Mouse (Mus musculus) heart, adult 2 months (tissue): ENCODE results near the gene Myo18a. TPM values are rescaled to one million over a fixed set of nuclear protein-coding genes. Genes with fewer than 3 reads are reported as not detected.
A peak's percentile ranks its signal among the peaks of the same experiment; 100 is the strongest.

Source experiments
- DNase-seq, 2 experiments: peaks; one replicate each; pipeline ENCODE4 v3.0.0; 2021
- H3K27ac ChIP-seq: fragments of 200-600 bp; 2 replicates; pipeline ENCODE4 v1.8.1; 2022
- H3K27me3 ChIP-seq: fragments of 200-500 bp; 2 replicates; pipeline ENCODE4 v1.6.1; 2012; ENCODE audit warnings: mild to moderate bottlenecking, low read length, inconsistent platforms, mixed read lengths; ENCODE audit not compliant: control insufficient read depth, insufficient read depth
- H3K36me3 ChIP-seq: fragments of 200-500 bp; 2 replicates; pipeline ENCODE4 v1.6.1; 2012; ENCODE audit warnings: low read length, inconsistent platforms; ENCODE audit not compliant: control insufficient read depth, insufficient read depth
- H3K4me1 ChIP-seq: fragments of 200-500 bp; 2 replicates; pipeline ENCODE4 v1.6.1; 2011; ENCODE audit warnings: low read length; ENCODE audit not compliant: control insufficient read depth, insufficient read depth
- H3K4me3 ChIP-seq: fragments of 200-600 bp; 2 replicates; pipeline ENCODE4 v1.8.1; 2022
- H3K79me2 ChIP-seq: fragments of 200-500 bp; replicated peaks from 2 replicates; pipeline ENCODE4 v1.6.1; 2012; ENCODE audit warnings: mild to moderate bottlenecking, inconsistent platforms, low read length, moderate library complexity, mixed read lengths; ENCODE audit not compliant: control insufficient read depth, insufficient read depth
- H3K9ac ChIP-seq: fragments of 200-500 bp; 2 replicates; pipeline ENCODE4 v1.6.1; 2012; ENCODE audit warnings: low read depth, mild to moderate bottlenecking, control low read depth, inconsistent platforms, low read length, mixed read lengths
- CTCF ChIP-seq: fragments of 200-600 bp; IDR thresholded peaks from 2 replicates; pipeline ENCODE4 v1.8.1; 2022; ENCODE audit warnings: antibody characterized with exemption, mild to moderate bottlenecking, moderate library complexity
- EP300 ChIP-seq: fragments of 200-500 bp; IDR thresholded peaks from 2 replicates; pipeline ENCODE4 v1.6.1; 2011; ENCODE audit warnings: low read depth, low read length, control low read depth; ENCODE audit not compliant: insufficient read depth
- POLR2A ChIP-seq: fragments of 200-500 bp; IDR thresholded peaks from 2 replicates; pipeline ENCODE4 v1.6.1; 2011; ENCODE audit warnings: mild to moderate bottlenecking, low read depth, low read length, control low read depth; ENCODE audit not compliant: insufficient read depth
- WGBS: fragments of 180-500 bp; shearing (Covaris S2); methylation state at CpG from one replicate; pipeline ENCODE4 v1.1.7; 2018; 5-methylcytosine and 5-hydroxymethylcytosine counted together
- intact Hi-C: fragments of 180-260 bp; cut with DNase I; formaldehyde crosslinking; loops from one replicate; pipeline ENCODE4 v1.15.1; 2025
- polyA plus RNA-seq: library from polyadenylated mRNA; depleted of rRNA; stranded (reverse); fragments of >200 nt; gene quantifications from 2 replicates; pipeline ENCODE4 v1.2.3, GENCODE M21; 2012
- total RNA-seq, 2 experiments: library from RNA; stranded (reverse); gene quantifications; 2 replicates each; pipeline ENCODE4 v1.2.3; 2021

Gene Myo18a
- total and polyA plus RNA-seq, 3 experiments = 98.6 to 274 (median 240) TPM

- Histone ChIP-seq H3K27me3 (no peaks in the 10 kb centered on the region), H3K27ac (no peak overlapping the region), H3K9ac (no peak overlapping the region), H3K4me3 (no peak overlapping the region), H3K4me1 (no peaks in the 10 kb centered on the region), H3K79me2 (no peaks in the 10 kb centered on the region), H3K36me3 (no peaks in the 10 kb centered on the region)
- DNase-seq = no peak
- 88% methylated on average over 5 of the region's 5 CpGs for WGBS
- TF ChIP-seq POLR2A = no peak
- no peak for TF ChIP-seq CTCF
- no peak for TF ChIP-seq EP300
- intact Hi-C loops = loop anchor here (10.0 kb wide), 1 partner anchor 216 kb away; no protein-coding TSS in a partner anchor
Observed at GRCm38 (mm10) chr11:77748996-77749395, 14.1 kb upstream of the Myo18a start.

- H3K27ac ChIP-seq = no peak overlapping the region
- intact Hi-C loops = no loop called here
- H3K79me2 ChIP-seq = no peaks in the 10 kb centered on the region
- H3K4me3 ChIP-seq = no peak overlapping the region
- no peak for TF ChIP-seq CTCF
- TF ChIP-seq POLR2A = no peak
- TF ChIP-seq EP300 = no peak
- H3K9ac ChIP-seq = no peak overlapping the region
- H3K36me3 ChIP-seq = no peaks in the 10 kb centered on the region
- H3K27me3 ChIP-seq = no peaks in the 10 kb centered on the region
- no peaks in the 10 kb centered on the region for H3K4me1 ChIP-seq
- 66% methylated on average over 5 of the region's 5 CpGs for WGBS
- DNase-seq = no peak
Observed at GRCm38 (mm10) chr11:77752525-77752924, 10.5 kb upstream of the Myo18a start.

- intact Hi-C loops = no loop called here
Observed at GRCm38 (mm10) chr11:77753469-77753868, 9.6 kb upstream of the Myo18a start.

GRCm38 (mm10) chr11:77760031-77760430 is 3.0 kb upstream of the Myo18a start:
- 91% methylated on average over 4 of the region's 4 CpGs for WGBS
- Histone ChIP-seq H3K79me2 (no peaks in the 10 kb centered on the region), H3K4me3 (no peak overlapping the region), H3K27me3 (no peaks in the 10 kb centered on the region), H3K27ac (no peak overlapping the region), H3K36me3 (no peaks in the 10 kb centered on the region), H3K9ac (no peak overlapping the region), H3K4me1 (peaks cover 9% of the 10 kb centered on the region)
- DNase-seq = no peak
- intact Hi-C loops = no loop called here
- TF ChIP-seq CTCF (no peak), EP300 (no peak), POLR2A (no peak)

More at GRCm38 (mm10) chr11:77753469-77753868, 9.6 kb upstream of the Myo18a start:
- Histone ChIP-seq H3K4me3 (no peak overlapping the region), H3K4me1 (no peaks in the 10 kb centered on the region), H3K79me2 (no peaks in the 10 kb centered on the region), H3K27ac (no peak overlapping the region), H3K9ac (no peak overlapping the region), H3K27me3 (no peaks in the 10 kb centered on the region), H3K36me3 (no peaks in the 10 kb centered on the region)
- DNase-seq = no peak
- WGBS = 84% methylated on average over 3 of the region's 3 CpGs
- TF ChIP-seq CTCF (no peak), POLR2A (no peak), EP300 (no peak)

GRCm38 (mm10) chr11:77763673-77764340 is 761 bp downstream of the Myo18a start:
- Histone ChIP-seq H3K4me1 (peaks cover 12% of the 10 kb centered on the region), H3K79me2 (peaks cover 2% of the 10 kb centered on the region), H3K27ac (peak overlapping the region; percentile 95), H3K27me3 (no peaks in the 10 kb centered on the region), H3K36me3 (no peaks in the 10 kb centered on the region), H3K9ac (peak overlapping the region; percentile 99), H3K4me3 (peak overlapping the region; percentile 68)
- intact Hi-C loops = loop anchor here (1.0 to 2.0 kb wide), 2 partner anchors 27 to 52 kb away; no protein-coding TSS in a partner anchor
- DNase-seq = peak; percentile 65 to 68
- 8% methylated on average over 26 of the region's 26 CpGs for WGBS
- TF ChIP-seq CTCF (no peak), EP300 (no peak), POLR2A (no peak)

GRCm38 (mm10) chr11:77764694-77765458 is 1.8 kb downstream of the Myo18a start:
- Histone ChIP-seq H3K27me3 (no peaks in the 10 kb centered on the region), H3K79me2 (peaks cover 4% of the 10 kb centered on the region), H3K4me3 (peak overlapping the region; percentile 68), H3K27ac (peak overlapping the region; percentile 95), H3K9ac (peak overlapping the region; percentile 99), H3K4me1 (peaks cover 15% of the 10 kb centered on the region), H3K36me3 (no peaks in the 10 kb centered on the region)
- 43% methylated on average over 9 of the region's 9 CpGs for WGBS
- intact Hi-C loops = no loop called here
- TF ChIP-seq CTCF = no peak
- TF ChIP-seq EP300 = peak; percentile 54
- peak; percentile 42; the same call in 1 of the 2 replicates for TF ChIP-seq POLR2A
- DNase-seq = peak; percentile 61 to 68
